Mouse (Mus musculus): ENCODE measurements at regions not wholly inside any gene's neighbourhood (a gene's known extent, or its start where the extent isn't known, plus 50 kb on each side); places are given as distances from the start of the nearest gene placed in this dataset.

DNA sequence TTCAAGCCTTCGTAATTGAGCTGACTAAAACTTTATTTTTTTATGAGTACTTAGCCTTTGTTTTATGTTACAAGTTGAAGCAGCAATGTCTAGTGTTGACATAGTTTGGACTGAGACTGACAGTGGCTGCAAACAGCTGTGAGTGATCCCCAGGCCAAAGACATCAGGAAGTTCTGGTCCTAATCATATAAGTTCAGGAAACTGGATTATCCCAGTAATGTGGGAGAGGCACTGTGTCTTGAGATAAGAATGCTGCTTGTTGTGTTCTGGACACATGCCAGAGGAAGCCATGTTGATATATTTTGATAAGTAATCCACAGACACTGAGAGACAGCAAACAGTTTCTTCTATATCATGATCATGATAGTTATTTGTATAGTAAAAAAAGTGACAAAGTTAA is 153.4 kb downstream of the Lrriq3 start:
- no peak for DNase-seq (ENCODE audit: low read depth, low spot score)

DNA sequence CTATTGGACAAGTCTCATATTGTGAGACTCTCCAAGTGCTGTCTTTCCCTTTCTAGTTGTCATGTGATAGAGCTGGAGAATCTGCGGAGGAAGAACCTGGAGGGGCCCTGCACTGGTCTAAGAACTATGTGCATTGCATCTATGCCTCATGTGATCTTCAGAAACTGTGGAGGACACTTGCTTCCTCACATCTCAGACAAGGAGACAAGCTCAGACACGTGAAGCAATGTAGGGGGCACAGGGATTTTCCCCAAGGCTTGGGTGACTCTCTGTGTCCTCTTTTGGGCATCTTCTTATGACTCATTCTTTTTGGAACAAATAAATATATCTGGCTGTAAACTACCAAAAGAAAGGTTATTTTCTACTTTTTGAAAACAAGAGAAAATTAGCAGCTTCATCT is 153.9 kb downstream of the Lrriq3 start:
- DNase-seq (ENCODE audit: low read depth, low spot score) = no peak

DNA sequence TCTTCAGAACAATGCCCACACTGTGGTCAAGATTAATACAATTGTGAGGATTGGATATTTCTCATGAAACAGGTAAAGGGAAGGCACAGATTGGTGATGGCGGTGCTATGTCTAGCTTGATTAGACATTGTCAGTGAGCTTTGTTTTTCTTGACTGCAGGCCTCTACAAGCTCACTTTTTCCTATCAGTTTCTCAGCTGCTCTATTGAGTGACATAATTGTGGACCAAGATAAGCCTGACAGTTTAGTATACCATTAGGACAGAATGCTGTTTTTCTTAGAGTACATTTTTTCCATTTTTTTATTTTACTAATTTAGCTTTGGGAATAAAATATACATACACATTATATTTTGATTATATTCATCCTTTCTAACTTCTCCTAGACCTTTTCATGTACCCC is 154.7 kb downstream of the Lrriq3 start:
- DNase-seq (ENCODE audit: low read depth, low spot score) = no peak

DNA sequence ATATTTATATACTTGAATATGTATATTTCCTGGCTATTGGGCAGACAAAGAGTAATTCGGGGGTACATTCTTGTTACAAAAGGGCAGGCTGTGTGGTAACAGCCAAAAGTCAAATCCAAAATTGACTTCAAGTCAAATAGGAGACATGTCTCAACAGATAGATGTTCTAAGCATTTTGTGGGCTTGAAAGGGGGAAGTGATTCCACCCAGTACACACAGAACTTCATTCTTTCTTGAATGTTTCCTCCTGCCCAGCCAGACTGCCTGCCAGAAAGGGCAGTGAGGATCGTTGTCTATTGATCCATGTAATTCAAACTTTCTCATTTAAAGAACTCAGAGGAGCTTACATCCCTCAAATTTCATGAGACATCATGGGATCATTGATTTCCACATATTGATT is 157.7 kb downstream of the Lrriq3 start:
- no peak for DNase-seq (ENCODE audit: low read depth, low spot score)

DNA sequence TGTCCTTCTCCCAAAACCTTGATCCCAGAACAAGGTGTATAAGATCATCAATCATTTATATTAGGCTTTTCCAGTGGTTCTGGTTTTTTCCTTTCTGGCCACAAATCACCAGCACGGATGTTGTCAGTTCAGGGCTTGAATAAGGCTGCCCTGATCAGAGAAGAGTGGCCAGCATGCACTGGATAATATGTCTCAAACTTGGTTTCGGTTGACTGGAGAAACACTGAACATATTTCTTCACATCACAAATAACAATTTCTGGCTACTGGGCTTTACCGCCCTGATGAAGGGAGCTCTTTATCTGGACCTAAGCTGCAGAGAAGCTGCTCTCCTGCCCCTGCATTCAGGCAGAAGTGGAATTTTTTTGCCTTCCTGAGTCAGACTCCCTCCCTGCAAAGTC is 205.0 kb downstream of the Lrriq3 start:
- peak; percentile 21 for DNase-seq (ENCODE audit: low read depth, low spot score)

DNA sequence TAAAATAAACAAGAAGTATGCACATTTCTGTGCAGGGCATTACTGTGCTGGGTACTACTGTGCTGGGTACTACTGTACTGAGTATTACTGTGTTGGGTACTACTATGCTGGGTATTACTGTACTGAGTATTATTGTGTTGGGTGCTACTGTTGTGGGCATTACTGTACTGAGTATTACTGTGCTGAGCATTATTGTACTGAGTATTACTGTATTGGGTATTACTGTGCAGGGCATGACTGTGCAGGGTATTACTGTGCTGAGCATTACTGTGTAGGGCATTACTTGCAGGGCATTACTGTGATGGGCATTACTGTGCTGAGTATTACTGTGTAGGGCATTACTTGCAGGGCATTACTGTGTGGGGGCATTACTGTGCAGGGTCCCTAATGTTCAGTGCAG is 205.5 kb downstream of the Lrriq3 start:
- DNase-seq (ENCODE audit: low read depth, low spot score) = no peak

DNA sequence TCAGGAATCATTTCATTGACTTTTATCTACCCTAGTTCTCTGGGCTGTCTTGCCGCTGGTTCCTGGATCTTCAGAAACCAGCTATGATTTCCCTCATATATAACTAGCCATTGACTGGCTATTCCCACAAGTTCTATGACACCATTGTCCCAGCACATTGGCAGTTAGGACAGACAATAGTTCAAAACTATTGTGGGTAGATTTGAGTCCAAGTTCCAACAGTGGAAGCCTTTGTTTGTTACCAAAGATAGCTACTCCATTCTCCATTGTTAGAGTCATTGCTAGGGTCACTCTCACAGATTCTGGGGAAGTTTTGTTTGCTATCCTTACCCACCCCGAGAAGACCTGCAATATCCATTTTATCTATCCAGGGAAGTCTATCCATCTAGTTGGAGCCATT is 229.1 kb downstream of the Lrriq3 start:
- DNase-seq (ENCODE audit: low read depth, low spot score) = no peak

DNA sequence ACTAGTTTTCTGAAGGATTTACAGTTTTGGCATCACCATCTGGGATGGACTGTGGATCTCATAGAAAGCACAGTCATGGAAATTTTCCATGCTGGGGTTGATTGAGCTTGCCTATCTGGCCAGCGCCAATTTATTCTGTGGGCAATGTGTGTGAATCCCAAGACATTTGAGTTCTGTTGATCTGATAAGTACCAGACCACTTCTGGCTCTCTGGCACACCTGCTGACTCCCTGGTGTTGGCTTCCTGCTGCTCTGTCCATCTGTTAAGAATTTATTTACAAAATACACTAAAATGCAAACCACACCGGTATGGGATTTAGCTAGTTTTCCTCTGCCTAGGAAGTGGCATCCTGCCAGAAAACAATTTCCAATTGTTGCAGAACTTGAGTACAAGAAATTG is 236.5 kb downstream of the Lrriq3 start:
- DNase-seq (ENCODE audit: low read depth, low spot score) = no peak

DNA sequence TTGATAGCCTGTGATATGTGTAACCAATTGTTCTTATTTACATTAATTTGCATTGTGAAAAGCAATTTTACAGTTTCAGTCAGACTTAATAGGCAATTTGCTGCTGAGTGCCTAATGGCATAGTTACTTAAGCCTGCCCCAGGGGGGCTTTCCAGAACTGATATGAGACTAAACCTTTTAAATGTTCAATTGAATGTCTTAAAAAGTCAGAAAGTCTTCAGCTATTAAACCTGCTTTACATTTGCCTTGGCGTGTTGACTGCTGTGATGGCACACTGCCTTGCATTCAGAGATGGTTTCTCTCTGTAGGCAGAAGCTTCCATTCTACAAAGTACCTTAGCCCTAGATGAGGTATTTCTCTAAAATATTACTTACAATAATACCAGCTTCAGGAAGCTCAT is 256.0 kb downstream of the Lrriq3 start:
- no peak for DNase-seq (ENCODE audit: low read depth, low spot score)

DNA sequence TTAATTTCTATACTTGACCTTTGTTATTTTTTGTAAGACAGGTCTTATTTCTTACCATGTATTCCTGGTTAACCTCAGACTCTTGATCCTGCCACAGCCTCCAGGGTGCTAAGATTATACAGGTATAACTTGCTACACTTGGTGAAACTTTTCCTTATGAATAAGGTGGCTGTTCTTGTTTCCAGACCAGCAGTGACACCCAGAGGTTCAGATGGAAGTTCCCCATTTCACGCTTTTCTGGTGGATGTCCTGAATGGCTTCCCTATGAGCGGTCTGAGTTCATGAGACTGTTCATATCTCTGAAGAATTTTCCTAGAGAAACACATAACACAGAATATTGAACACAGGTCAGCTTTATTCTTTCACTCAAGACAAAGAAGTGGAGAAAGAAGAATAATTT is 258.4 kb downstream of the Lrriq3 start:
- no peak for DNase-seq (ENCODE audit: low read depth, low spot score)

DNA sequence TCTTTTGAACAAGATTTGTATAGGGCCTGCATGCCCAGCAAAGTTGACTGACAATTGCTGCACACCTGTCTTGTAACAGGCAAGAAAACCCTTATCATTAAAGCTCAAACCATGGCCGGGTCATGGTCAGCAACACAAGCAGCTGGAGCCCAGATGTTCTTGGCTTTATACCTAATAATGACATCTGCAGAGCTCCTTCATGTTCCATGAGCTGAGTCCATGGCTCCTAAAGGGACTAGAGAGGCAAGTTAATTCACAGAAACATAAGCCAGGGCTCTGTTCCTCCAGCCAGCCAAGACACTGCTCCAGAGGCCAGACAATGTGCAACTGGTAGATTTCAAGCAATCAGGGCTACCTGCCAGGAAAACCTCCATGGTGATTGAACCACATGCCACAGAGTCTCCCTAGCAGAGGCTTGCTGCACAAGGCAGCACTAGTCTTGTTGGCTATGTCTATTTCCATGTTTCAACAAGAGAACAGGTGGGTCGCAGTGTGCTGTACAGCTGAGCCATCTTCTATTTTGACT is 259.1 kb downstream of the Lrriq3 start:
- no peak for DNase-seq (ENCODE audit: low read depth, low spot score)

DNA sequence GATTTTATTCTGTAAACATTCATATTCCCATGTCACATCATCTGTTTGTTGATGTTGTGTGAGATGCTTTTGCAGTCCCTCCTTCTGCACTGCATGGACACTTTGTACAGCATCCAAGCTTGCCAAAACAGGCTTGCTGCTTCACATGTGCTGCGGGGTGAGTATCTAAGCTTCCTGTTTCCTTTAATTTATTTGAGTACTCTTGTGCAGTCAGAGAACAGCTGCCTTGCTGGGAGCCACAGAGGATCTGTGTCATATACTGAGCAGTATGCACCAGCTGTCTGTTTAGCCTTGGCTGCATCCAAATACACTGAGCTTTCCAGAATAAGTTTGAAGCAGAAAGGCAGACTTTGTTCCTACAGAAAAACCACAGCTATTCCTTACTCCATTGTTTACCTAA is 267.2 kb downstream of the Lrriq3 start:
- DNase-seq (ENCODE audit: low read depth, low spot score) = no peak

DNA sequence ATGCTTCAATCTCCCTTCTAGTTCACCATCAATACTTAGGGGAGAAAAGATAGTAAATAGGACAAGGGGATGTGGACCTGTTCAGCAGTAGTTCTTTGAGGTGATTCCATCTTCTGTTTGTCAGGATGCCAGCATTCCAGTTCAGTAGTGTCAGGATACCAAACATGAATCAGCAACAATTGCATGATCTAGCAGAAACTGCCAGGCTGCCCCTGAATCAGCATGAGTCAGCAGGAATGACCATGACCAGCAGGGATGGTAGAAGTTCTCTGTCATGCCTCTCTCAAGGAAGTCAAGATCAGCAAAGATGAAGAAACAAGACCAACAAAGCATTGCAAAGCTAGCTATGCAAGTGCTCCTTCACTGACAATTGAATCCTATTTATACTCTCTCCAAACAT is 277.5 kb downstream of the Lrriq3 start:
- no peak for DNase-seq (ENCODE audit: low read depth, low spot score)

DNA sequence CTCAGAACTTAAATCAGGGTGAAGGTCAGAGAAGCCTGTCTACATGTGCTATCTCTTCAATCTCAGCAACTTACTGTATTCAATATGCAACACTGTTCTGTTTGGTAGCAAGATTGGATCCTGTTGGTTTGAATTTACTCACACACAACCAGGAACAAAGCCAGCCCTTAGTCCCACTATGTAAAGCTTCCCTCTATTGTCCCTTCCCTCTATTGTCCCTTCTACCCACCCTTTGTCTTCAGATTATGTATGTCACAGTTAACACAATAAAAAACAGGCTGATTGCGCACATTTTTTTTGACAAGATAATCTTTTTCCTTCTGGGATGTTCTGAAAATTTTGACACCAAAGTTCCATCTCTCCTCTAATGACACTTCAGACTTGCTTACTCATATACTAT is 280.4 kb downstream of the Lrriq3 start:
- DNase-seq (ENCODE audit: low read depth, low spot score) = no peak

DNA sequence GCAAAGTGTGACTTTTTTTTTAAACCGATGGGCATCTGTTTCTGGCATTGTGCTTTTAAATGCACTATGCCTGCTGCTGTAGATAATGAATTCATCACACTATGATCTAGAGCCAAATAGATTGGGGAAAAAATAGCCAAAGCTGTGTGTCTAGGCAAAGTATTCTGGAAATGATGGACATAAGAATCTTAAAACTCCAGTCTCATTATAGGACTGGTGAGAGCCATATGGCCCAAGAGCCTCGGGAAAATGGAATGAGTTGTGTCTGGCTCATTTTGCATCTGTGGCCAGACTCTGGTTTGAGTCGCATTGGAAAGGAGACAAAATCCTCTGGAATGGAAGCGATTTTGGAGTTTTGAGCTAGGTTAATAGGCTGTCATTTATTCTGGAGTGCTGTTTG is 288.7 kb downstream of the Lrriq3 start:
- DNase-seq (ENCODE audit: low read depth, low spot score) = no peak

DNA sequence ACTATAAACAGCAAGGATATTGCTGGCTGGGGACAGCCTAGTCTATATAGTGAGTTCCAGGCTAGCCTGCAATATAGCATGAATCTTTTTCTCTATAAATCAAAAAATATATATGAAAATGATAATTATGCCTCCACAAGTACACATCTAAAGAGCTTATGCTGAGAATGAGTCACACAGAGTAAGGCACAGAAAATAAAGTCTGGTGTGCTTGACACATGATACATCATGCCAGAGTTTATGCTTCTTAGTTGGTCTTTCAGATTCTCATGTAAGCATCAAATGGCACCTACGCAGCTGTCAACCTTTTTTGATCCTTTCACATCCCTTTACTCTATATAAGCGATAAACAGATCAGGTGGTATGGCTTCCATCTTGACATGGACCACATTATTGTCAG is 289.6 kb downstream of the Lrriq3 start:
- no peak for DNase-seq (ENCODE audit: low read depth, low spot score)

DNA sequence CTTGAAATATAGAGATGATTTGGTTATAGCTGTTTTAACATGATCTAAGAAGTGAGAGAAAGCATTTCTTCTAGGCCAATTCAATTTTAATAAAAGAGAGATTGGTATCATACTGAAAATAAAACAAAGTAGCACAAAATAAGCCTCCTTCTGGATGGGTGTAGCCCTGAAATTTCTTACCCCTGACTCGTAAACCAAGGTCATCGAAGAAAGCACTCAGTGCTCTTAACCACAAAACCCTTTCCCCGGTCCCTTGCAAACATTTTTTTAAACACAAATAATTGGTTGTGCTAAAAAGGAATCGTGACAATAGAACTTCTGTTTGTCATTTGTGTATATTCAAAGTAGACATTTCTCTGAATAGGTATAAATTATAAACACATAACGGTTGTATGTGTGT is 297.4 kb downstream of the Lrriq3 start:
- no peak for DNase-seq (ENCODE audit: low read depth, low spot score)

DNA sequence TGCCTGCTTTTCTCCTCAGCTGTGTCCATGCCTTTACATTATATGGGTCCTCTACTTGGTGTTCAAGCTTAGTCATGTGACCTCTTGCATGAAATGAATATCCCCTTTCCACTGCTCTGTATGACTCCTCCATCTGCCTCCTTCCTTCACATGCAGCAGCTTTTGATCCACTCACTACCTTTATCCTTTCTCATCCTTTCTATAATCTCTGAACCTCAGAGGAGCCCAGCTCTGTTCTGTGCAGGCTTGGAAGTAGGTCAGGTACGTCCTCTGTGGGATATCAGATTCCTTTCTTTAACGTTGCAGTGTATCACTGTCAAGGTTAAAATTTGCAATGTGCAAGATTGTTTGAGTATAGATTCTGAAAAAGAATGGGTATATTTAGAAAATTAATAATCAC is 302.9 kb downstream of the Lrriq3 start:
- DNase-seq (ENCODE audit: low read depth, low spot score) = no peak

DNA sequence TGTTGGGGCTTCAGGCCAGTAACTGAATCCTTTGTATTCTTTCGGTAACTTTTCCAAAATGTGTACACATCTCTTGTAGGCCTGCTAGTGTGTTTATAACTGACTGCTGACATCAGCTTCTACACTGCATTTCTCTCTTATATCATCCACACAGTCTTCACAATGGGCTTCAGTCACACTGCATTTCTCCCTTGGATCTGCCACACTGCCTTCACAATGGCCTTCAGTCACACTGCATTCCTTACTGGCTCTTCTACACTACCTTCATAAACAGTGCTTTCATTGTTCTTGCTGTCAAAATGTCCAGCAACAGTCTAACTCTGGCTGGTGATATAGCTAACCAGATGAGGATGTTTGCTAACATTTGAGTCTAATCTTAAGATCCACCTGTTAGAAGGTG is 308.5 kb downstream of the Lrriq3 start:
- DNase-seq (ENCODE audit: low read depth, low spot score) = peak; percentile 27

DNA sequence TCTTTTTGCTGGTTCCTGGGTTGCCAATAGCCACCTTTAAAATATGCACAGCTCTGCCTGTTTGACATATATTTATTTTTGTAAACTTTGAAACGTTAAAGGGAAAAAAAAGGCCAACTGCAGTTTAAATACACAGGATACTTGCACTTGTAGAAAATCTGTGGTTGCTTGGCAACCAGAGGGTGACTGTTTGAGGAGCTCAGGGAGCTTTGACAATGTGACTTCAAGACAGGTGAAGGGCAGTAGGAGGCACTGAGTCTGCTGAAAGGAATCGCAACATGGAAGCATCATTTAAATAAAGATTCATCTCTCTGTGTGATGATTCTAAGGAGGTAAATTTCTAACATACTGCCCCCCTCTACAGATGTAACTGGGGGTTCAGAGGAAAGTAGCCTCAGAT is 315.7 kb downstream of the Lrriq3 start:
- no peak for DNase-seq (ENCODE audit: low read depth, low spot score)

DNA sequence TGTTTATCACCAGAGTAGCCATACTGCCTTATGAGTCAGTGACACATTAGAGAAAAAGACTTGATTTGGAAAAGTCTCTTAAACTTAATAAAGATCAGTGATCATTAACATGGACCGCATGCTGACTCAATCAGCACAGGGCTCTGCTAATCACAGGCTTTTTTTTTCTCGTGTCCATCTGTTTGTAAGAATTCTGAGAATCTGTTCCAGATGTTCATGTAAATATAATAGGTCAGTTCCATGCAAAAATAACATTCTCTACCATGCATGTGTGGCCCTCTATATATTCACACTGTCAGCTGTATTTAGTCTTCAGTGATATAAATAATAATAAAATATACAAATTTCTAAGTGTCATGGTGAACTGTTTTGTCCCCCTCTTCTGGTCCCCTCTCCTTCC is 316.1 kb downstream of the Lrriq3 start:
- no peak for DNase-seq (ENCODE audit: low read depth, low spot score)

DNA sequence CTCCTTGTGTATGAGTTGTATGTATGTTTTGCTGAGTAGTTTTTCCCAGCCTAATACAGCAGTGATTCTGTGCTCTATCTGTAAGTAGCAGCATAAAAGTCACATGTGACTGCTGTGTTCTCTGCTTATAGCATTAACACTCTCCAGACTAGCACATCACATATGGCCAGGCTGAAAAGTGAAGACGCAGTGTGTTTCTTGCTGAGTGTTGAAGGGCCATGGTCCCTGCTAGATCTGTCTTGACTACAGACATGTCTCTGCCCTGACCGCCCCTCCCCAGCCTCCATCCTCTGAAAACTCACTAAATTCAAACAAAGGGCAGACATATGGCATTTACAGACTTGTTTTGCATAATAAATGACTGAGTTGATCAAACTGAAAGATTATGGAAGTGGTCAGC is 316.6 kb downstream of the Lrriq3 start:
- no peak for DNase-seq (ENCODE audit: low read depth, low spot score)

DNA sequence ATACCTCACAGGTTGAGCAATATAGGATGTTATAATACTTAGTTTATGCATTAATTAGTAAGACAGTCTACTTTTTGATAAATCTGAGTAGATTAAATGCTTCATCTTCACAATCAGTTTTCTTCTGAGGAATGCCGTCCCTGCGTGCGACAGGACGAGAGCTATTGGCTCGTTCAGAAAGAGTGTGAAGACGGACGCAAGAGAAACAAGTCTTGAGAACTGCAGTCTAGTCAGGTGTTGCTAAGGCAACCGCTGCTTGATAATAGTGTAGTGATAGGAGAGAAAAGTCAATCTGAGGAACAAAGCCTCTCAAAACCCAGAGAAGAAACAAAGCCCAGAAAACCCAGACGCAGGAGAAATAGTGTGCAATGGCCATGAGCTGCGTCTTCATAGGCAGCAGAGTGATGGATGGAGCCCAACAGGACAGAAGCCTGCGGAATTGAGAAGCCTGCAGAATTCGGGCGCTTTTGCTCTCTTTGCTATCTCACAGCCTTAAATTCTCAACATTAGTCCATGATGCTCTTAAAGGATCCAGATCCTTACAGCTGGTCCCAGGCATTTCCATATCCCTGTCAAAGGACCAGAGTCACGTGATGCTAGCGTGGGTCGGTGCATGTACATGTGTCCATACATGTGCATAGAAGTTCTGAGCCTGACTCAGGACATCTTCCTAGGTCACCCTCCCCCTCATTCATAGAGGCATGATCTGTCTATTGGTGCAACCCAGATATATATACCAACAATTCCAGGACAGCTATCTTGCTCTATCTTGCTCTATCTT is 366.7 kb downstream of the Lrriq3 start:
- no peak for DNase-seq (ENCODE audit: low read depth, low spot score)

DNA sequence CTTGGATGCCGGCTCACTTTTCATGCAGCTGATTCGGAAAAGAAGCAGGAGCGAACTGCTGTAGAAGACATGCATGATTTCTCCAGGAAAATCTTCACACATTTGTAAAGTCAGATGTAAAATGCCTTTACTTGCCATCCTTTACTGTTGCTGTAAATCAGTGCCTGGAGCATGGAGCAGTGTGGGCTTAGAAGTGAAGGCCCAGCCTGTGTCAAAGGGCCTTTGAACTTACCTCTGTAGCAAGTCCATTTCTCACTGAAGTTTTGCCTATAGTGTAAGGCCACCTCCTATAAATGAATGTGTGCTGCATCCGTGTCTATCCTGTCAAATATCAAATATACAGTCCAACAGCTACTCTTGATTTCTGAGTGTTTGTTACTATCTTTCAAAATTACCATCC is 368.9 kb downstream of the Lrriq3 start:
- no peak for DNase-seq (ENCODE audit: low read depth, low spot score)

All from mesoderm, embryonic 11.5 days (tissue).